Mouse (Mus musculus) kidney, postnatal 25 days (tissue): ENCODE data around the gene Kcnd3.

Experiments used
- DNase-seq, 2 experiments: peaks; one replicate each; pipeline ENCODE4 v3.0.0; 2021; ENCODE audit warnings: mixed read lengths in 2 of 2

The Kcnd3 gene

GRCm38 (mm10) chr3:105591766-105592165 lies 139.6 kb downstream of the Kcnd3 start:
- DNase-seq: no peak

- DNase-seq: no peak
Measured at GRCm38 (mm10) chr3:105592246-105592645, 140.1 kb downstream of the Kcnd3 start.

GRCm38 (mm10) chr3:105600483-105600882 lies 148.4 kb downstream of the Kcnd3 start:
- DNase-seq: no peak

GRCm38 (mm10) chr3:105602966-105603365 lies 150.8 kb downstream of the Kcnd3 start:
- no peak for DNase-seq

- DNase-seq: no peak
Measured at GRCm38 (mm10) chr3:105605726-105606125, 153.6 kb downstream of the Kcnd3 start.

- no peak for DNase-seq
Measured at GRCm38 (mm10) chr3:105608857-105609256, 156.7 kb downstream of the Kcnd3 start.

GRCm38 (mm10) chr3:105611531-105612422 lies 159.6 kb downstream of the Kcnd3 start:
- DNase-seq: no peak

- DNase-seq: no peak
Measured at GRCm38 (mm10) chr3:105612423-105612814, 160.3 kb downstream of the Kcnd3 start.

GRCm38 (mm10) chr3:105616861-105617743 lies 165.0 kb downstream of the Kcnd3 start:
- no peak for DNase-seq

- DNase-seq: no peak
Measured at GRCm38 (mm10) chr3:105621154-105621553, 169.0 kb downstream of the Kcnd3 start.

GRCm38 (mm10) chr3:105623137-105623536 lies 171.0 kb downstream of the Kcnd3 start:
- DNase-seq: no peak

- DNase-seq: no peak
Measured at GRCm38 (mm10) chr3:105625961-105626360, 173.8 kb downstream of the Kcnd3 start.

- no peak for DNase-seq
Measured at GRCm38 (mm10) chr3:105627258-105627657, 175.1 kb downstream of the Kcnd3 start.

GRCm38 (mm10) chr3:105632296-105632695 lies 180.2 kb downstream of the Kcnd3 start:
- peak in 1 of 2 experiments; percentile 5 for DNase-seq

- no peak for DNase-seq
Measured at GRCm38 (mm10) chr3:105633021-105633420, 180.9 kb downstream of the Kcnd3 start.

GRCm38 (mm10) chr3:105642186-105642585 lies 190.1 kb downstream of the Kcnd3 start:
- peak; percentile 51 to 60 for DNase-seq

- no peak for DNase-seq
Measured at GRCm38 (mm10) chr3:105643566-105643965, 191.4 kb downstream of the Kcnd3 start.

- no peak for DNase-seq
Measured at GRCm38 (mm10) chr3:105648889-105649567, 196.9 kb downstream of the Kcnd3 start.

- DNase-seq: no peak
Measured at GRCm38 (mm10) chr3:105653544-105654380, 201.6 kb downstream of the Kcnd3 start.

- DNase-seq: no peak
Measured at GRCm38 (mm10) chr3:105655031-105655585, 203.0 kb downstream of the Kcnd3 start.

GRCm38 (mm10) chr3:105660530-105660929 lies 208.4 kb downstream of the Kcnd3 start:
- no peak for DNase-seq

- DNase-seq: peak; percentile 20 to 46
Measured at GRCm38 (mm10) chr3:105663043-105663442, 210.9 kb downstream of the Kcnd3 start.
